Mouse (Mus musculus) CD4-positive, CD25-positive, alpha-beta regulatory T cell (primary cell): Measurements from ENCODE around the gene Gm9758. TPM values are rescaled to one million over a fixed set of nuclear protein-coding genes. Genes with fewer than 3 reads are reported as not detected.

Source experiments
- polyA plus RNA-seq: library from polyadenylated mRNA; unstranded; fragments of 100-300 nt; shearing (Covaris generic); gene quantifications from one replicate; pipeline ENCODE4 v1.2.1, GENCODE M21; 2017

Gm9758 gene
- not detected for polyA plus RNA-seq

GRCm38 (mm10) chr5:14914799-14915198 lies at the start of gene Gm9758:
Gm9758 (minus strand) TSS chr5:14914899.

GRCm38 (mm10) chr5:14938329-14938728 lies 23.6 kb upstream of the Gm9758 start, which contains the start of gene Speer4e:
Speer4e (minus strand) TSS chr5:14938429.

Other genes starting within 250 kb of the Gm9758 start
- gene Speer4e, start 23.5 kb upstream of the Gm9758 start, polyA plus RNA-seq, result not detected
- gene Gm10354, start 64.0 kb upstream of the Gm9758 start, polyA plus RNA-seq, result not detected
- not detected for gene Gm17019, start 118.1 kb upstream of the Gm9758 start, polyA plus RNA-seq